Mouse (Mus musculus): Measurements from ENCODE around the gene Bend4. TPM values are rescaled to one million over a fixed set of nuclear protein-coding genes. Genes with fewer than 3 reads are reported as not detected.

Bend4 gene
- polyA plus RNA-seq, 1 experiment from 2014 or later: 7.8 TPM

- no peaks in the 10 kb centered on the region for H3K27me3 ChIP-seq
- no peak overlapping the region for H3K27ac ChIP-seq (replicated peaks)
- H3K36me3 ChIP-seq: peaks cover 6% of the 10 kb centered on the region; the same call in 1 of the 2 replicates
- H3K9ac ChIP-seq (replicated peaks): no peak overlapping the region
- H3K9me3 ChIP-seq: no peaks in the 10 kb centered on the region
- H3K4me2 ChIP-seq (replicated peaks): no peak overlapping the region
- no peak overlapping the region for H3K4me3 ChIP-seq
- H3K4me1 ChIP-seq: no peaks in the 10 kb centered on the region
- ATAC-seq (ENCODE audit: low FRiP score, low read depth): no peak
- 92% methylated on average over 4 of the region's 4 CpGs for WGBS
Measured at GRCm38 (mm10) chr5:67410426-67410825, 17.7 kb downstream of the Bend4 start.

- H3K27ac ChIP-seq (replicated peaks): no peak overlapping the region
- no peak overlapping the region for H3K4me3 ChIP-seq
- no peaks in the 10 kb centered on the region for H3K27me3 ChIP-seq
- H3K36me3 ChIP-seq: peaks cover 8% of the 10 kb centered on the region; the same call in 1 of the 2 replicates
- no peak overlapping the region for H3K4me2 ChIP-seq (replicated peaks)
- 89% methylated on average over 6 of the region's 6 CpGs for WGBS
- ATAC-seq (ENCODE audit: low FRiP score, low read depth): no peak
- no peaks in the 10 kb centered on the region for H3K4me1 ChIP-seq
- no peak overlapping the region for H3K9ac ChIP-seq (replicated peaks)
- no peaks in the 10 kb centered on the region for H3K9me3 ChIP-seq
Measured at GRCm38 (mm10) chr5:67408391-67408790, 19.7 kb downstream of the Bend4 start.

- H3K4me1 ChIP-seq: 0 out of 2 replicates have a peak, but pooled peaks cover 3% of the 10 kb centered on the region
- no peak overlapping the region for H3K9ac ChIP-seq (replicated peaks)
- H3K36me3 ChIP-seq: peaks cover 6% of the 10 kb centered on the region; the same call in 1 of the 2 replicates
- H3K27ac ChIP-seq (replicated peaks): no peak overlapping the region
- 87% methylated on average over 9 of the region's 9 CpGs for WGBS
- no peak overlapping the region for H3K4me2 ChIP-seq (replicated peaks)
- no peaks in the 10 kb centered on the region for H3K9me3 ChIP-seq
- ATAC-seq (ENCODE audit: low FRiP score, low read depth): no peak
- no peaks in the 10 kb centered on the region for H3K27me3 ChIP-seq
- no peak overlapping the region for H3K4me3 ChIP-seq
Measured at GRCm38 (mm10) chr5:67404919-67405318, 23.2 kb downstream of the Bend4 start.

DNA sequence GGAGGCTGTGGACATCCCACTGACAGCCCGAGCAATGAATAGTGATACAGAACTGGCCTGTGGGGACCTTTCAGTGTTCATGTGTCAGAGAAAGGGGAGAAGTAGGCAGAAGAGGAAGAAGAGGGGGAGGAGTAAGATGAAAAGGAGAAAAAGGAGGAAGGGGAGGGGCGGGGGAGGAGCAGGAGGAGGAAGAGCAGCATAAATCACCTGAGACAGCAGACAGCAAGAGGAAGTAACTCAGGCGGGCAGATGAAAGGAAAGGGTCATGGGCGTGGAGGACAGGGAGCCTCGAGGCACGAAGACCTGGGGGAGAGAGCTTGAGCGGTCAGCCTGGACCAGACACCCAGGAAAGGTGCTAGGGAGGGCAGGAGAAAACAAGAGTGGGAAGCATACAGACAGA, 23.7 kb downstream of the Bend4 start:
- Histone ChIP-seq H3K4me1 (0 out of 2 replicates have a peak, but pooled peaks cover 4% of the 10 kb centered on the region), H3K27ac (replicated peaks) (no peak overlapping the region), H3K9ac (replicated peaks) (no peak overlapping the region), H3K27me3 (no peaks in the 10 kb centered on the region), H3K4me3 (no peak overlapping the region), H3K9me3 (no peaks in the 10 kb centered on the region), H3K36me3 (peaks cover 6% of the 10 kb centered on the region; the same call in 1 of the 2 replicates), H3K4me2 (replicated peaks) (no peak overlapping the region)
- WGBS: 89% methylated on average over 7 of the region's 7 CpGs
- no peak for ATAC-seq (ENCODE audit: low FRiP score, low read depth)

DNA sequence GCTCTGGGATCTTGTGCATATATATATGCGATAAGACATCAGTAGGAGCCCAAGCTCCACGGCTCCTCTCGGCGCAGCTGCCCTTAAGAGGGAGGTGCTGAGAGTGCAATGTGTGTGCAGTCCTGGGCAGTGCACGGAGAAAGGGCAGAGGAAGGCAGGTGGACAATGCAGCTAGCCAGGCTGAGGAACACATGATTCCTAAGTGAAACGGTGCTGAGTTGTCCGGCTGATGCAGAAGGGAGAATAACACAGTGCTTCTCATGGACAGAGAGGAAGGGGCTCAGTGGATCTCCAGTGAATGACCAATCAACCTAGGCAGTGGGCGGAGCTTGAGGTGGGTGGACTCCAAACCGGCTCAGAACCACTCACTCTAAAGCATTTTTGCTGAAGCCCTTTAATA, 26.5 kb downstream of the Bend4 start:
- Histone ChIP-seq H3K27me3 (no peaks in the 10 kb centered on the region), H3K4me1 (0 out of 2 replicates have a peak, but pooled peaks cover 4% of the 10 kb centered on the region), H3K36me3 (peaks cover 14% of the 10 kb centered on the region), H3K4me3 (no peak overlapping the region), H3K4me2 (replicated peaks) (no peak overlapping the region), H3K9ac (replicated peaks) (no peak overlapping the region), H3K27ac (replicated peaks) (no peak overlapping the region), H3K9me3 (no peaks in the 10 kb centered on the region)
- no peak; the same call in 1 of the 2 replicates for ATAC-seq (ENCODE audit: low FRiP score, low read depth)
- 74% methylated on average over 9 of the region's 9 CpGs for WGBS

- 87% methylated on average over 12 of the region's 12 CpGs for WGBS
- ATAC-seq (ENCODE audit: low FRiP score, low read depth): no peak
- Histone ChIP-seq H3K27ac (replicated peaks) (no peak overlapping the region), H3K9ac (replicated peaks) (no peak overlapping the region), H3K9me3 (no peaks in the 10 kb centered on the region), H3K4me2 (replicated peaks) (no peak overlapping the region), H3K4me3 (no peak overlapping the region), H3K27me3 (no peaks in the 10 kb centered on the region), H3K36me3 (peaks cover 14% of the 10 kb centered on the region), H3K4me1 (0 out of 2 replicates have a peak, but pooled peaks cover 4% of the 10 kb centered on the region)
Measured at GRCm38 (mm10) chr5:67400608-67401480, 27.3 kb downstream of the Bend4 start.

DNA sequence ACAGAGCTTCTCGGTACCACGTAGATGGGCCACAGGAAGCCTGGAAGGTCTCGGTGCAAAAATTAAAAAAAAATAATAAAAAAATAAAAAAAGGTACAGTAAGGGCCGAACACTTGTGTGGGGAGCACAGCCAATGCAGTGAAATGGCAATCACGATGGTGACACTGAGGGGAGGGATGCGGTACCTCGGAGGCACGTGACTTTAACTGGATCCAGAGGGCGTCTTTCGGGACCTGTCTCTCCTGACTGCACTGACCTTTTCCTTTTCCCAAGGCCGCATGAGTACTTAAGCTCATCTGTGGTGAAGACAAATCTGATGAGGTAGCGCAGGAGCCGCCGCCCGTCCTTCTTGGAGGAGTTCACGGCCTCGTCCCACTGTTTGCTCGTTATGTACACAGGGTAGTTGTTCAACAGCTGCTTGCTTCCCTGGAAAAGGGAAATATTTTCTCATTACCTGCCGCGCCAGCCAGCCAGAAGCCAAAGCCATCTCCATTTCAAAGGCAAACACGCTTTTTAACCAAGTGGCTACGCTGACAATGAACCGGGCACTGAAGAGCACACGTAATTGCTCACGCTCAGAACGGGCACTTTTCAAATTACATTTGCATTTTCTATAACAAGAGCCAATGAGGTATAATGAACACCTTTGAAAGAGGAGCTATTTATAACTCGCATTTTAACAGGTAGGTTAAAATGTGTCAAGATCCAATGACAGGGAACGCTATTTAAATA, 28.1 kb downstream of the Bend4 start:
- ATAC-seq (ENCODE audit: low FRiP score, low read depth): peak; percentile 56; the same call in 1 of the 2 replicates
- no peaks in the 10 kb centered on the region for H3K9me3 ChIP-seq
- no peak overlapping the region for H3K4me2 ChIP-seq (replicated peaks)
- no peak overlapping the region for H3K4me3 ChIP-seq
- 0 out of 2 replicates have a peak, but pooled peaks cover 4% of the 10 kb centered on the region for H3K4me1 ChIP-seq
- H3K27ac ChIP-seq (replicated peaks): no peak overlapping the region
- WGBS: 79% methylated on average over 28 of the region's 28 CpGs
- no peaks in the 10 kb centered on the region for H3K27me3 ChIP-seq
- H3K36me3 ChIP-seq: peaks cover 11% of the 10 kb centered on the region
- no peak overlapping the region for H3K9ac ChIP-seq (replicated peaks)

DNA sequence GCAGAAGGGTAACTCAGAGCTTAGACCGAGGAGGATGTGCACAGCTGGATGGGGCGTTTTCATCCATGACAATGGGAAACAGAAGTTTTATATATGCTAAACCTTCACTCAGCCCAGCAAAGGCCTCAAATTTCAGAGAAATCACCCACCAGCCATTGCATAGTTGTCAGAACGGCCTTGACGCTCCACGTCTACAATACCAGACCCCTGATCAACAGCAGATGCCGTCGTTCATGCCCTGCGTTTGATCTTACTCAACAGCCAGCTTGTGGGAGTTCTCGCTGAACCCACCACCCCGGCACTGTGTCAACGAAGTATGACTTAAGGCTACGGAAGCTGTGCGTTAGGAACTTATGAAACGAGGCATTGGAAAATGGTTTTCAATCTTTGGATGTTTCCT, 30.9 kb downstream of the Bend4 start:
- no peak overlapping the region for H3K4me3 ChIP-seq
- no peak overlapping the region for H3K9ac ChIP-seq (replicated peaks)
- H3K4me2 ChIP-seq (replicated peaks): no peak overlapping the region
- 0 out of 2 replicates have a peak, but pooled peaks cover 4% of the 10 kb centered on the region for H3K4me1 ChIP-seq
- H3K9me3 ChIP-seq: no peaks in the 10 kb centered on the region
- 85% methylated on average over 14 of the region's 14 CpGs for WGBS
- no peaks in the 10 kb centered on the region for H3K27me3 ChIP-seq
- peaks cover 8% of the 10 kb centered on the region; the same call in 1 of the 2 replicates for H3K36me3 ChIP-seq
- H3K27ac ChIP-seq (replicated peaks): no peak overlapping the region
- no peak for ATAC-seq (ENCODE audit: low FRiP score, low read depth)

DNA sequence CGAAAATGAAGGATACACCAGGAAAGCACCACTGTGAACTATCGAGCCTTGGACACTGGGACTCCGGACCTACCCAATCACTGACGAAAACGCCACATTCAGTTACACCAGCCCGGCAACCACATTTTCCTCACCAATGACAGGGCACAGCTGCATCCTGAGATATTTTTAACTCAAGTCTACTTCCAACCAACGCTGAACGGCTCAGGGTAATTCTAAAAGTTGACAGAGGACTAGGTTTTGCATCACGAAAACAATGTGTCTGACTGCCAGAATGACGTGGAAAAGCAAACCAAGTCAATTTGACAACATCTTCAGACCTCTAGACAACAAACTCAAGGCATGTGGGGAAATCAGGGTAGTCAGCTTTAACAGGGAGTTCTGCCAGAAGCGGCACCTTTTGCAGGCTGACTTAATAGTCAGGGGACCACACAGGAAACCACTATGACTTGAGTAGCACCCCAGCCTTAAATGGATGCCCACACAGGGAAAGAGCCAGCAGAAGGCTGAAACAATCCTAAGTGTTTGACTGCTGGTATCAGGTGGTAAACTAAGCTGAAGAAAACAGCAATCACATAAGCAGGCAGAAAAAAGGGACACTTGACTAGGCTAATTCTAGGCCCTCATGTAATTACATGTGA, 32.8 kb downstream of the Bend4 start:
- H3K4me1 ChIP-seq: 0 out of 2 replicates have a peak, but pooled peaks cover 4% of the 10 kb centered on the region
- H3K4me3 ChIP-seq: no peak overlapping the region
- no peak overlapping the region for H3K4me2 ChIP-seq (replicated peaks)
- no peak overlapping the region for H3K27ac ChIP-seq (replicated peaks)
- 93% methylated on average over 11 of the region's 11 CpGs for WGBS
- no peaks in the 10 kb centered on the region for H3K9me3 ChIP-seq
- H3K27me3 ChIP-seq: no peaks in the 10 kb centered on the region
- ATAC-seq (ENCODE audit: low FRiP score, low read depth): no peak
- peaks cover 8% of the 10 kb centered on the region; the same call in 1 of the 2 replicates for H3K36me3 ChIP-seq
- H3K9ac ChIP-seq (replicated peaks): no peak overlapping the region

DNA sequence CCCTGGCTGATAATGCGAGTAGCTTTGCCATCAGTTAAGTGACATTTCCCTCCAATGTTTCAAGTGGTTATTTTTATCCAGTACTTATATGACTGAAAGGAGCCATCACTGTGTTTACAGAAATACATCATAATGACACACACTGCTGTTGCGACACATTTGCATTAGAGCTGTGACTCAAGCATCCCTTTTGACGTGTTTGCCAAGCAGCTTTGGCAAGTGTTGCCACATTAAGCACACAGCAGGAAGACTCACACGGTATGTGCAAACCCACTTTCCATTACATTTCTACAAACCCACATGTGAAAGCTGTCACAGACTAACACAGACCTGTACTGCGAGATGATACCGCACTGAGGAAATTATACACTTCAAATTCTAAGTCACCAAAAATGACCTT, 34.2 kb downstream of the Bend4 start:
- no peak overlapping the region for H3K4me2 ChIP-seq (replicated peaks)
- no peak overlapping the region for H3K4me3 ChIP-seq
- H3K9me3 ChIP-seq: no peaks in the 10 kb centered on the region
- no peak for ATAC-seq (ENCODE audit: low FRiP score, low read depth)
- no peak overlapping the region for H3K9ac ChIP-seq (replicated peaks)
- peaks cover 8% of the 10 kb centered on the region; the same call in 1 of the 2 replicates for H3K36me3 ChIP-seq
- no peak overlapping the region for H3K27ac ChIP-seq (replicated peaks)
- WGBS: 90% methylated on average over 6 of the region's 6 CpGs
- no peaks in the 10 kb centered on the region for H3K27me3 ChIP-seq
- no peaks in the 10 kb centered on the region for H3K4me1 ChIP-seq

DNA sequence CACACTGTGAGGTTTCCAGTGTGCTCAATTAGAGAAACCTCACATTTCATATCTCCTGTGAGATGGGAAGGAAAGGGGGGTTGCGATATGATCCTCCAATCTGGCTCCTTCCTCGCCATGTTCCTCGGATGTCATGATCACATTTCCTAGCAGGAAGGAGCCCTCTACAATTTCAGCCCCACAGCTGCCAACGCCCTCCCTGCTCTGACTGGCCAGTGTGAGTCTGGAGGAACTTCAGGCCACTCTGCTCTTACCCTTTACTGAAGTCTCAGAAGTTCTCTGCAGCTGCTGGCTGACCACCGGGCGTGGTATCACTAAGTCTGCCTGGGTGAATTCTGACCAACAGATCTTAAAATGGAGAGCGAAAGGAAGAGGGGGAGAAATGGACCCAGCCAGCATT, 45.6 kb downstream of the Bend4 start:
- WGBS: 93% methylated on average over 7 of the region's 7 CpGs
- H3K4me2 ChIP-seq (replicated peaks): no peak overlapping the region
- no peak overlapping the region for H3K4me3 ChIP-seq
- ATAC-seq (ENCODE audit: low FRiP score, low read depth): no peak
- no peak overlapping the region for H3K27ac ChIP-seq (replicated peaks)
- no peaks in the 10 kb centered on the region for H3K9me3 ChIP-seq
- no peaks in the 10 kb centered on the region for H3K27me3 ChIP-seq
- no peak overlapping the region for H3K9ac ChIP-seq (replicated peaks)
- no peaks in the 10 kb centered on the region for H3K36me3 ChIP-seq
- H3K4me1 ChIP-seq: no peaks in the 10 kb centered on the region

All from midbrain, embryonic 12.5 days (tissue).